Mouse (Mus musculus): ENCODE results near the gene Tmem163. TPM values are rescaled to one million over a fixed set of nuclear protein-coding genes. Genes with fewer than 3 reads are reported as not detected.
A peak's percentile ranks its signal among the peaks of the same experiment; 100 is the strongest.

Tmem163 gene
- not detected in 2 replicates for total RNA-seq (2021)
- long read RNA-seq, result 0 reads

DNA sequence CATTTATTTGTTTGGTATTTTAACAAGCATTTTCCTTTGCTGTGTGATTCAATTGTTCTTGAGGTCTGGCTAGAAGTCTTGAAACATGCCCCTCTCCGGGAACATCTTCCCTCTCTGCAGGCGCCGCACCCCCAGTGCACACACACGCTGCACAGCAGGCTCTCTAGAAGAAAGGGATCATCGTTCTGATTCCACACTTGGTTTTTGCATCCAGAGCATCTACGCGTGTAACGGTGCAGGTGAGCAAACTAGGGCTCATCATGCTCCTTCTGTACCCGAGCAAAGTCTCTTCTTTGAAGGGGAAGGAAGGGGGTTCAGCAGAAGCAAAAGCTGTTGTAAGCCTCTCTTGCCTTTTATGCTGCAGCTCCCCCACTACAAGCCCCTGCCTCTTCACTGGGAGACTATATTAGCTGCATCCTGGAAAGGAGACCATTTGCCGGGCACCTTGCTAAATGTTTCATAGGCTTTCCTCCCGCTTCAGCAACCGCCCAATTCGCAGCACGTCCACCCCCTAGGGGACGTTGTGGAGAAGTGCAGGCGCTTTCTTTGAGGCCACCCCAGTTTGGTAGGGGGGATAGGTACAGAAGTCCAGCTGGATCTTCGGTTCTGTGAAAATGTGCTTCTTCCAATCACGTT lies at the start of gene Tmem163:
Gene Tmem163, minus strand, starts transcription at position 51 of the 636 bp plus-strand sequence.
- DNase-seq, result peak; percentile 37

DNA sequence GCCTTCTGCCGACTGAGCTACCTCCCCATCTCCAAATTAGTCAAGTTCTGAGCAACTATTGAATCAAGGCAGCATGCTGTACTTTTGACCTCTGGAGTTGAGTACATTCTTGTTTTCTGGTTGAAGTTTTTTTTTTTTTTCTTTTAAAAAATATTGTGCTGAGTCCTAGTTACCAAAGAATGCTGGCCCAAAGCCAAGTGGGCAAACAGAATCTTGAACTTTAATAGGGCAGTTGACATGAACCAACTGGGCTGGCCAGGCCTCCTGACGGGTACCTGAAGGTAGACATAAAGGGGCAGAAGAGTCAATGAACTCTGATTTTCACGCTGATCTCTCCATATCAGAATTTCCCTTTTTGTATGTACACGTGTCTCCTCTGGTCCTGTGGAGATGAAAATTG lies 49.7 kb upstream of the Tmem163 start, which contains the start of gene Acmsd:
Gene Acmsd, plus strand, starts transcription at position 318 of the 400 bp plus-strand sequence.
- DNase-seq, result peak; percentile 2

DNA sequence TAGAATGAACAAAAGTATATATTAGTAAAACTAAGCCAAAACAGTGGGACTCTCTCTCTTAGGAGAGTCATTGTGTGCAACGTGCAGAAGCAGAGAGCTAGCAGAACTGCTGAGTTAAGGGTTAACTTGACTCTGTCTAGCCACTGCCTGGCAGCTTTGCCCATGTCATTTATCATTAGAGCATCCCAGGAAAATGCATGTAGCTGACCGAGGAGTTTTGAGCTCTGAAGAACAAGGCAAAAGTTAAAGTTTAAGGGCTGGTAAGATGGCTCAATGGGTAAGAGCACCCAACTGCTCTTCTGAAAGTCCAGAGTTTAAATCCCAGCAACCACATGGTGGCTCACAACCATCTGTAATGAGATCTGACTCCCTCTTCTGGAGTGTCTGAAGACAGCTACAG lies 44.2 kb upstream of the Tmem163 start:
- no peak for DNase-seq

DNA sequence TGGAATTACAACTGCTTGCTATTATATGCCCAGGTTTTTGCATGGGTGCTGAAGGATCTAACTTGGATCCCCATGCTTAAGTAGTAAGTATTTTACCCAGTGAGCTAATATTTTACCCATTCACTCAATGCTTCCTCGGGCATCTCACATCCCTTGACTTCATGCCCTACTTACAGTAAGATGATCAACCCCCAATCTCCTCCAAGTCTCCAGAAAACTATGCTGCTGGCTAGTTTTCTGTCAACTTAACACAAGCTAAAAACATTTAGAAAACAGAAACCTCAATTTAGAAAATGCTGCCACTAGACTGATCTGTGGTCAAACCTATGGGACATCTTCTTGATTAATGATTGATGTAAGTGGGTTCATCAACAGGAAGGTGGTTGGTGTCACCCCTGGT lies 38.9 kb upstream of the Tmem163 start:
- DNase-seq, result no peak

DNA sequence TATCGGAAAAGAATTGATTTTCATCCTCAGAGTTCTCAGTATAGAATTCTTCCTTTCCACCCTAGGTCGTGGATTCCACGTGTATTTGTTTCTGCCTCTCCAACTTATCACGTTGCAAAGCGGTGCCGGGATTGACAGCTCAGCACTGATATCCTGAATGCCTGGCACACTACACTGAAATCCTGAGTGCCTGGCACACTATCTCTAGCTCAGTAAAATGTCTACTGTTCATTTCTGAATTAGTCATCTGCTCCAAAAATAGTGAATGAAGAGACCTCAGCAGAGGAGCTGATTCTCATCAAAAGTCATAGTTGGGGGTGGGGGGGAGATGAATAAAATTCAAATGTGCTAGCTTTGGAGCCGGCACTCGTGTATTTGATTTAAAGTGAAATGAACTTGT lies 37.1 kb upstream of the Tmem163 start:
- no peak for DNase-seq

DNA sequence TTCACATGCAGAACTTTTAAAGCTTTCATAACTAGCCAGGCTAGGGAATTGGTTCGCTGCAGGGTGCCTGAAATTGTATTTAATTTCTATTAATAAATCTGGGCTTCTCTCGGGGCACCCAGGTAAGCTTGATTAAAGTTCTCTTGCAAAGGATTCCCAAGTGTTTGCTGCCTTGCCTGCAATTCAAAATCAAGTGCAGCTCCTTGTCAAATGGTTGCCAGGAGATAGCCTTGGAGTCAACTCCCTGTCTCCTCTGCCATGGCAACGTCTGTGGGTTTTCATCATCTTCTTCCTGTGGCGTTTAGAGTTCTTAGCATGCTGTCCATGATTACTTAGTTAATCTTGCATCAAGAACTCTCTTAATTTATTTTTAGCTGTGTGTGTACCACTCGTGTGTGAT lies 26.9 kb upstream of the Tmem163 start:
- no peak for DNase-seq

DNA sequence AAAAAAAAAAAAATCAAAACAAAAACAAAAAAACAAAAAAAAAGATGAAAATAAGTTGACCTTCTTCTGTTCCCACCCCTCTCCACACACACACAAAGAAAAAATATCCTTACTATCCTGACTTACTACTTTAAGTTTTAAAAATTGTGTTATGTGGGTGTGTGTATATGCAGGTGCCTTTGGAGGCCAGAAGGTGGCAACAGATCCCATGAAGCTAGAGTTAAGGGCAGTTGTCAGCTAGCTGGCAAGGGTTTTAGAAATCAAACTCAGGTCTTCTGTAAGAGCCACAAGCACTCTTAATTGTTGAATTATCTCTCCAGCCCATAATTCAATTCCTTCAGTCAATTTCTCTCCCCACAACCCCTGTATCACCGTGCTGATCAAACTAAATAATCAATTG lies 22.8 kb upstream of the Tmem163 start:
- no peak for DNase-seq

GRCm38 (mm10) chr1:127696533-127696932 lies 17.2 kb upstream of the Tmem163 start:
- no peak for DNase-seq

DNA sequence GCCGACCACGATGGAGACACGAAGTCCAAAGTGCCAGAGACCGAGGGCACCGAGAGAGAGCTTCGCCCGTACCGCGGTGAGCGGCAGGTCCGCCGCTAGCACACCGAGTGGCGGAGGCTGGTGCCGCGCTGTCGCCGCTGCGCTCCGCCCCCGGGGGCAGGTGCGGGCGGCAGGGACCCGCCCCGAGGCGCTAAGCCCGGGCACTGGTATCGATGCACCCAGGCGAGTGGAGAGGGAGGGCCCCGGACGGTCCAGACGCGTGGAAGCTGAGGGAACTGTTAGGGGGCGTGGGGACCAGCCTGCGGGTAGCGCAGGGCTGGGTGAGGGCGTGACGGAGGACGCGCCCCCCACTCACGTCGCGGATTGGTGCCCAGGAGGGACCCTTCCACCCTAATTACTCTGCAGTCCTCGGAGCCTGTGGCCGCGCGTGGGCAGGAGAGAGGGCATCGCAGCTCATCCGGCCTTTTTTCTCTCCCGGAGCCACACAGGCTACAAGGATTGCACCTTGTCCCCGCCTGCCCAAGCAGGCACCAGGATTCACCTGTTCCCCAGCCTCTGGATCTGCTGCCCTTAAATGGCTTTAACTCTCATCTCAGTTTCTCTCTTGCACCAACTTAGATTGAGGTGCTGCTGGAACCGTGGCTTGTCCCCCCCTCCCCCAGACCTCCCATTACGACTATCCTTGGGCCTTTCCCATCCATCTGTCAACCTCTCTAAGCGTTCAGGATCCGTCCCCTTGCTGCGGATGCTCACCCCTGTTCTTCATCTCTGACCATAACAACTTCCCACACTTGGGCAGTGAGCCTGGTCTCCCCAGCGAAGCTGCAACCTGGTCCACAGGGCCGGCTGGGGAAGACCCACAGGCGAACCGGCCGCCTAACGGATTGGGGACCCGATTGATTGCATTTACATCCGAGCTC lies 1.4 kb downstream of the Tmem163 start:
- peak; percentile 20 for DNase-seq

GRCm38 (mm10) chr1:127677131-127677631 lies 2.2 kb downstream of the Tmem163 start:
- DNase-seq, result peak; percentile 12

DNA sequence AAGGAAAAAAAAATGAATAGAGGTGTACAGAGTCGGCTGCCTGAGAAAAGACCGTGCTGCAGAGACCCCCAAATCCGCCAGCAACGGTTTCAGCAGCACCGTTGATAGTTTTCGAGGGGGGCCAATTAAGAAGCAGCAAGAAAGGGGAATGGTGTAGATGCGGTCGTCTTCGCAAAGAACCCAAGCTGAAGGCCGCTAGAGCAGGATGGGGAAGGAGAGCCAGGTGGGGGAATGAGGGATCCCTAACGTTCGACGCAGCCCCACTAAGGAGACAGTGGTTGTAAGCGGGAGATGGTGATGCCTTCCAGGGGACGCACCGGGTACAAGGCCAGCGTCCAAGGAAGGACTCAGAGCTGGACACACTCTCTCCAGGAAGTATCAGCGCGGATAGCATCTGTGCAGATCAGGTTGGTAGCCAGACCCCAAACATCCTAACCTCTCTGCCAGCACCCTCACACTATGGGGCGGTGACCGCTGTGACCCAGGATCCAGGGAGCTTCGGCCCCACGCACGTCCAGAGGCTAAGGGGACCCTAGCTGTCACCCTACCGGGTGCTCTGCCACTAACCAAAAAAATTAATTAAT lies 2.7 kb downstream of the Tmem163 start:
- no peak for DNase-seq

DNA sequence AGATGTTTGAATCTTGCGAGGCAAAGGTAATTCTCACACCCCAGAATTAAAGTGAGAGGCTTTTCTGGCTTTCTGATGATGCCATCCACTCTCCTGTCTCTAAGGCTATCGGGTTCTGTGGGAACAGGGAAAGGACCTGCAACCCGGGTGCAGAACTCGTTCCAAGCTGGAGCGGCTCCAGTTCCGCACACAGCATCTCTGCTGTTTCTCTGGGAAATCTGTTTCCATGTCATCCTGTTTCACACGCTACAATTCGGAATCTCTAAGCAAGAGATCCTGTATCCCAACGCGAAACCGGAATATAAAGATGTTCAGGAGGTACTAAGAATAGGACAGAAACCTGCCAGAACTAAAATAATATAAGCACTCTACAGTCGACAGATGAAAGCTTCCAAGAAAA lies 3.2 kb downstream of the Tmem163 start:
- DNase-seq, result no peak

DNA sequence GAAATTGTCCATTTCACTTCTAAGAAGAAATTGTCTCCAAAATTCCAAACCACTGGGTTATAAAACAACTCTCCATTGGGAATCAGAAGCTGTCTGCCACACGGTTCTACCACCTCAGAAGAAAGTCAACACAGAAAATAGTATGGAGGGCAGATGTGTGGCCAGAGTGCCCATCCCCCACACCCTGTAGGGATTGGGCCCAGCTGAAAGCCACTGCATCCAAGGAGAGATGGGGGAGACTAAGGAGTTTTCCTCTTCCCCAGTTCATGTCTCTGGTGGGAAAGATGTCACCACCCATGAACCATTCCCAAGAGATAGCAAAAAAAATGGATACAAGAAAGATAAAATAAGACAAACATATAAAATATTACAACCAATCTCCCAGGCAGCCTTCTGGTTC lies 4.1 kb downstream of the Tmem163 start:
- DNase-seq, result no peak

DNA sequence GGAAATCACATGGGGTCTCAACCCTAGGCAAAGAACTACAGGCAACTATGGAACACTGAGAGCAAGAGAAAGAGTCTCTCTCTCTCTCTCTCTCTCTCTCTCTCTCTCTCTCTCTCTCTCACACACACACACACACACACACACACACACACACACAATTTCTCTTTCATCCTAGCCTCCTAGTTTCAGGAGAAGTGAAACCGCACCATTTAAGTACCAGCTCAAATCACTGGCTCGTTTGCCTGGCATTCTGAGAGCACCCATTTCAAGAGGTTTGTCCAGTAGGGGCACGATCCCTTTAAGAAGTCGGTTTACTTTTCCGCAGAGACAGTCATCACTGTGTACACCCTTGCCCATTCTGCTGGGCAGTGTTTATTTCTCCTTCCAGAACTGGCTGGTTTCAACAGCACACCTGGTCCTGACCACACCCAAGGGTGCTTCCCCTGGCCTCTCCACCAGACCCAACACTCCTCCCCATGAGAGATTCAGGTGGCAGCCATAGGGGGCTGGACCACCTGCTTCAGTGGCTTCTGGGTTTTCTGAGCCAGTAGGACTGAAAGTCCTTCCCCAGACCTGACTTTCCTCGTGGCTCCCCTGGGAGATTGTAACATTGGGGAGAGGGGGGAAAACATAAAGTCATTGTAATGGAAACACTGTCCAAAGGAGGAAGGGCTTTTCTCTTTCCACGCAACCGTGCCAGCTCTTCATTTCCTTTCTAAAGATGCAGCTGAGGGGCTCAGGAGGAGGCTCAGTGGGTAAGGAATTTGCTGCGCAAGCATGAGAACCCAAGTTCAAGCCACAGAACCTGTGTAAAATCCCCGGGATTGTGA lies 5.9 kb downstream of the Tmem163 start:
- no peak for DNase-seq

DNA sequence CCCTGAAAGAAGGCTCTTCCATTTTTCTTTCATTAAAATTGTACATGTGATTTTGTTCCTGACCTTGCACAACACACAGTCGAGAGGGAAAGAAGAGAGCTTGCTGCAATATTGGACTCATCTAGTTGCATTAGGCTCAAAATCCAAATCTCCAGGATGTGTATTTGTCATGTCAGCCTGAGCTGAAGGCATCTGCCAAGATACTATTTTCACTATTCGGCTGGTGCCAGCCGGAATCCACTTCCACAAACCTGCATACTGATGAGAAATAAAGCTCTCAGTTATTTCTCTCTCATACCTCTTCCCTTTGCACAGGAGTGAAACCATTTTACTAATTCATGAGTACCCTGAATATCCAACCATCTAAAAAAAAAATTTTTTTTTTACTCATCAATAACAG lies 11.2 kb downstream of the Tmem163 start:
- no peak for DNase-seq

DNA sequence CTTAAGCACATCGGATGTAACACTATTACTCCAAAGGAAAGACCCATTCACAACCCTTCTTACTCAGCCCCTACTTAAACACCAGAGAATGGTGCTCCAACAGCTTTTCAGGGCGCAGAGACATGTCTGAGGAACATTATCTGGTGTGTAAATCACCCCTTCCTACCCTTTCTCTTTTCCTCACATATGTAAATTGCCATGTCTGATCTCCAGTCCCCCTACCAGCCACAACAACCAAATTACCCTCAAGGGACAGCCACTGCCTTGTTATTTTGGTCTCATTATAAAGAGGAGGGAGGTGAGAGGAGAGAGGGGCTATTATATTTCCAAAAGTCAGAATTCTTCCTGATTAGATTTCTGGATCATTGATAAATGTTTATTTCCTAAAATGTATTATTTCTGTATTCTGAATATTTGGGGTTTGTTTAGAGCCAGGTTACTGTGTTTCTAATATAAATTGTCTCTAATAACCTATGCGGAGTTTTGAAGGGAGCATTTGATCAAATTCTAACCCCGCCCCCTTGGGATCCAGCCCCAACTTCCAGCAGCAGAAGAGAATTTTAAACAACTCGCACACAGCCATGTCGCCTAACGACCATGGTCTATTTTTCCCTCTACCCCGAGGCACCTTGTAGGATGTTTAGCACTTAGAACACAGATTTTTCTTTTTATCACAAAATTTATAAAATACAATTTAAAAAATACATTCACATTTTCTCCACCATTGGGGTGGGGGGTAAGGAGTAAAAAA lies 12.1 kb downstream of the Tmem163 start:
- DNase-seq, result no peak

DNA sequence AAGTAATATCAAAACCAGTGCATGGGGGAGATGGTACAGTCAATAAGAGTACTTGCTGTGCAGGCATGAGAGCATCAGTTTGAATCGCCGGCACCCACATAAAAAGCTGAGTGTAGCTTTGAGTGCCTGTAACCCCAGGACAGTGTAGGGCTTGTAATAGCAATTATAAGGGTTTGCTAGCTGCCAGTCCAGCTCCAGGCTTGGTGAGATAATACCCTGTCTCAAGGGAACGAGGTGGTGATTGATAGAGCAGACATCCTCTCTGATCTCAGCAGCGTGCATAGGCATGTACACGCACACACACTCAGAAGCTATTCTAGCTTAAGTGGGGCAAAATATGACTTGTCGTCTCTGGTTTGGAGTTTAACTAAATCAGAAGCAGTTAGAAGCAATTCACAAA lies 13.1 kb downstream of the Tmem163 start:
- no peak for DNase-seq

DNA sequence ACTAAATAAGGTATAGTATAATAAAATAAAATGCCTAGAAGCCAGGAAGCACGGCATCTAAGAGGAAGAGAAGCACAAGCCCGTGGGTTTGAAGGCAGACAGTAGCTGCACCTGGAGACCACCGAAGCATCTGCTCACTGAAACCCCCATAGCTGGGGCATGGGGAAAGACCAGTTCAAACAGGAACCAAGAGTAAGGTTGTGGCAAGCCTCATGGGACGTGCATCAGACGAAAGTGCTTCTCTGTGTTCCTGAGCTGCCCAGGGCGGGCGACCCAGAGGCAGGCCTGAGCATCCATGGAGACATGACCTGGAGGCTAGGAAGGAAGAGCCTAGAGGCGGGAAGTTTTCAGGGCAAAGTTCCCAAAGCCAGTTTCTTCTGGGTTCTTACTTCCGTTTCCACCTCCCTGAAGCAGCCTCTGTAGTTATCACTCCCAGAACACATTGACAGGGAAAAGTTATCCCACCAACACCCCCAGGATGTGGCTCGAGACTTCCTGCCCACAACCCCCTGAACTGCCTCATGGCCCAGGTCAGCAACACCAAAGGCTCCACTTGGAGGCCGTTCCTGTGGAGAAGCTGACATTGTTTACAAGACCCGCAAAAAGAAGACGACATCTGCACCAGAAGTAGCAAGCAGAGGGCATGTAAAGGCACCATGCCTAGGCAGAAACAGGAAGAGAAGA lies 16.8 kb downstream of the Tmem163 start:
- no peak for DNase-seq

GRCm38 (mm10) chr1:127661118-127662012 lies 18.0 kb downstream of the Tmem163 start:
- DNase-seq, result no peak

- no peak for DNase-seq
Measured at GRCm38 (mm10) chr1:127651564-127651963, 27.8 kb downstream of the Tmem163 start.
